Mouse (Mus musculus) liver, embryonic 14.5 days (tissue): ENCODE measurements around the gene Antxrl. TPM values are rescaled to one million over a fixed set of nuclear protein-coding genes. Genes with fewer than 3 reads are reported as not detected.

Source experiments
- ATAC-seq: fragments of 200-750 bp; cut with Nextera tagmentation; 2 replicates; pipeline ENCODE4 v1.8.0; 2017; ENCODE audit warnings: moderate number of reproducible peaks, mild to moderate bottlenecking, moderate library complexity; ENCODE audit not compliant: insufficient read depth
- DNase-seq, 3 experiments: peaks; one replicate each; pipeline ENCODE4 v3.0.0-alpha.2; 2012 to 2013; ENCODE audit warnings: low read depth in 3 of 3, low spot score in 3 of 3
- H3K27ac ChIP-seq: fragments of 300-500 bp; sonication (generic); 2 replicates; pipeline ENCODE4 v1.5.1; 2014; ENCODE audit warnings: moderate library complexity, mild to moderate bottlenecking, control low read depth, inconsistent platforms
- H3K27me3 ChIP-seq: fragments of 300-500 bp; sonication (generic); 2 replicates; pipeline ENCODE4 v1.6.1; 2014; ENCODE audit warnings: mild to moderate bottlenecking, low read length, moderate library complexity; ENCODE audit not compliant: control insufficient read depth, insufficient read depth
- H3K36me3 ChIP-seq: fragments of 300-500 bp; sonication (generic); replicated peaks from 2 replicates; pipeline ENCODE4 v1.6.1; 2014; ENCODE audit warnings: low read depth; ENCODE audit not compliant: control insufficient read depth, insufficient read depth
- H3K4me1 ChIP-seq, 2 experiments: fragments of 200-500 bp in 1 of 2; fragments of 300-500 bp in 1 of 2; sonication (generic) in 1 of 2; replicated peaks; 2 replicates each; pipeline ENCODE4 v1.6.1; 2012 to 2014; ENCODE audit warnings: antibody characterized with exemption in 1 of 2, inconsistent platforms in 1 of 2, low read length in 1 of 2; ENCODE audit not compliant: control insufficient read depth in 2 of 2, insufficient read depth in 2 of 2
- H3K4me2 ChIP-seq: fragments of 300-500 bp; sonication (generic); 2 replicates; pipeline ENCODE4 v1.6.1; 2014; ENCODE audit warnings: low read depth, mild to moderate bottlenecking, control low read depth, moderate library complexity
- H3K4me3 ChIP-seq, 2 experiments: fragments of 200-500 bp in 1 of 2; fragments of 300-500 bp in 1 of 2; sonication (generic) in 1 of 2; 2 replicates each; pipeline ENCODE4 v1.5.1; 2012 to 2014; ENCODE audit warnings: low read depth in 2 of 2, low read length in 2 of 2, mild to moderate bottlenecking in 2 of 2, control low read depth in 1 of 2, inconsistent platforms in 1 of 2, moderate library complexity in 1 of 2; ENCODE audit not compliant: insufficient read depth in 1 of 2
- H3K9ac ChIP-seq: fragments of 300-500 bp; sonication (generic); replicated peaks from 2 replicates; pipeline ENCODE4 v1.6.1; 2014; ENCODE audit warnings: mild to moderate bottlenecking, control low read depth, moderate library complexity
- H3K9me3 ChIP-seq: fragments of 300-500 bp; sonication (generic); 2 replicates; pipeline ENCODE4 v1.6.1; 2016; ENCODE audit warnings: low read length, mixed read lengths; ENCODE audit not compliant: control insufficient read depth
- CTCF ChIP-seq: IDR thresholded peaks from 2 replicates; pipeline ENCODE4 v1.5.1; 2016; ENCODE audit warnings: antibody characterized with exemption, low read depth, control low read depth
- EP300 ChIP-seq: IDR thresholded peaks from 2 replicates; pipeline ENCODE4 v1.6.1; 2016; ENCODE audit warnings: antibody characterized with exemption, low read depth
- WGBS: fragments of 180-500 bp; shearing (Covaris S2); extraction: QIAGEN DNeasy Blood & Tissue Kit; methylation state at CpG from one replicate; pipeline ENCODE4 v1.1.7; 2014; ENCODE audit not compliant: insufficient replicate concordance; 5-methylcytosine and 5-hydroxymethylcytosine counted together
- polyA plus RNA-seq, 2 experiments: library from polyadenylated mRNA; depleted of rRNA in 1 of 2; stranded (reverse) in 1 of 2; unstranded in 1 of 2; fragments of >200 nt; fragmentation: Nextera tagmentation in 1 of 2; extraction: Ambion mirVana in 1 of 2; gene quantifications; 2 replicates each; pipeline versions ENCODE4 v1.2.1 to v1.2.3; 2012 to 2014

Gene Antxrl
- polyA plus RNA-seq, 2 experiments, result not detected

GRCm38 (mm10) chr14:34086806-34087205 lies 34.3 kb downstream of the Antxrl start:
- ATAC-seq (no peak), DNase-seq (no peak)
- Histone ChIP-seq H3K27ac (no peak overlapping the region), H3K4me2 (no peak overlapping the region), H3K9me3 (no peaks in the 10 kb centered on the region), H3K36me3 (no peaks in the 10 kb centered on the region), H3K27me3 (no peaks in the 10 kb centered on the region), H3K4me1 (no peaks in the 10 kb centered on the region), H3K4me3 (no peak overlapping the region), H3K9ac (no peak overlapping the region)
- WGBS, result 35% methylated on average over 4 of the region's 4 CpGs
- TF ChIP-seq CTCF (no peak), EP300 (no peak)

- DNase-seq, result no peak
- Histone ChIP-seq H3K9me3 (no peaks in the 10 kb centered on the region), H3K9ac (no peak overlapping the region), H3K4me3 (no peak overlapping the region), H3K4me1 (no peaks in the 10 kb centered on the region), H3K27ac (no peak overlapping the region), H3K27me3 (no peaks in the 10 kb centered on the region), H3K36me3 (no peaks in the 10 kb centered on the region), H3K4me2 (no peak overlapping the region)
- TF ChIP-seq CTCF (no peak), EP300 (no peak)
- ATAC-seq, result no peak
- WGBS, result 60% methylated on average over 2 of the region's 2 CpGs
These were observed 35.4 kb downstream of the Antxrl start for GRCm38 (mm10) chr14:34087856-34088398.

GRCm38 (mm10) chr14:34089796-34090195 lies 37.3 kb downstream of the Antxrl start:
- H3K36me3 ChIP-seq, result no peaks in the 10 kb centered on the region
- H3K4me2 ChIP-seq, result no peak overlapping the region
- no peak overlapping the region for H3K27ac ChIP-seq
- H3K4me1 ChIP-seq, result no peaks in the 10 kb centered on the region
- TF ChIP-seq EP300 (no peak), CTCF (no peak)
- no peaks in the 10 kb centered on the region for H3K9me3 ChIP-seq
- WGBS, result 61% methylated on average over 8 of the region's 8 CpGs
- H3K4me3 ChIP-seq, result no peak overlapping the region
- DNase-seq (no peak), ATAC-seq (no peak)
- H3K27me3 ChIP-seq, result no peaks in the 10 kb centered on the region
- no peak overlapping the region for H3K9ac ChIP-seq

DNA sequence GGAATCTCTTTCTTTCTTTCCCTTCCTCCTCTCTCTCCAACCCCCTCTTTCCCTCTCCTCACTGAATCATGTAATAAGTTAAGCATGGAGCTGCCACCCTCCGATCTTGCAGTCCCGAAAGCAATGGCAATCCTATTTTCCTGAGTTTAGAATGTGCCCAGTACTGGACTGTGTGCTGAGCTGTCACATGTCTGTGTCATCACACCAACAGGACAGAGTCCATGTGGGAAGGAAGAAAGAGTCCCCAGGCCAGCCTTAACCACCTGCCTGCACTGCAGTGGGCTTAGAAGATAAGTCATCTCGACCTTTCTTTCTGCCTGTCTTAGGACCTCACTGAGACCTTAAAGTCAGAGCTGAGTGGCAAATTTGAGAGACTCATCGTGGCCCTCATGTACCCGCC lies 39.0 kb downstream of the Antxrl start:
- 53% methylated on average over 5 of the region's 5 CpGs for WGBS
- no peak for ATAC-seq

DNA sequence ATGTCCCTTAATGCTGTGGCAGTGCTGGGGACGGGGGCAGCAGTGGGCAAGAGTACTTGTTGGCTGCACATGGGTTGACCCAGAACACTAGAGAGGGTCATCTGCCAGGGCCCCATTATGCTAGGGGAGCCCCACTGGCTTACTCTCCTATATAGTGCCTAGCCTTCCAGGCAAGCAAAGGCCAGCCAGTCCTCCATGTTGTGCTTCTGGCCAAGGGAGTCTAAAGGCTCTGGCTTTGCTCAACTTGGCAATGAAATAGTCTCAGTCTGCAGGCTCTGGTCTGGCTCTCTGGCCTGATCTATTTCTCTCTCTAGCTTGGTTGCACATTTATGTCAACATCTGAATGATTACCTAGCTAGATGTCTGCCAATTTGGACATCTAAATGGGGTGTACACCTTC lies 40.3 kb downstream of the Antxrl start:
- H3K4me2 ChIP-seq, result no peak overlapping the region
- ATAC-seq, result no peak
- H3K9me3 ChIP-seq, result no peaks in the 10 kb centered on the region
- no peak for DNase-seq
- H3K27me3 ChIP-seq, result no peaks in the 10 kb centered on the region
- no peaks in the 10 kb centered on the region for H3K4me1 ChIP-seq
- WGBS, result 43% methylated on average over 1 of the region's 1 CpGs
- no peak overlapping the region for H3K27ac ChIP-seq
- H3K4me3 ChIP-seq, result no peak overlapping the region
- H3K9ac ChIP-seq, result no peak overlapping the region
- H3K36me3 ChIP-seq, result no peaks in the 10 kb centered on the region
- TF ChIP-seq EP300 (no peak), CTCF (no peak)

More for the DNA sequence above, 39.0 kb downstream of the Antxrl start:
- Histone ChIP-seq H3K9ac (no peak overlapping the region), H3K4me2 (no peak overlapping the region), H3K27me3 (no peaks in the 10 kb centered on the region), H3K4me1 (no peaks in the 10 kb centered on the region), H3K36me3 (no peaks in the 10 kb centered on the region), H3K27ac (no peak overlapping the region), H3K9me3 (no peaks in the 10 kb centered on the region), H3K4me3 (no peak overlapping the region)
- DNase-seq, result no peak
- TF ChIP-seq EP300 (no peak), CTCF (no peak)
